Mouse (Mus musculus) liver, postnatal 0 days (tissue): ENCODE measurements at regions not wholly inside any gene's neighbourhood (a gene's known extent, or its start where the extent isn't known, plus 50 kb on each side); places are given as distances from the start of the nearest gene placed in this dataset.

Experiments
- CTCF ChIP-seq: sonication (generic); IDR thresholded peaks from 2 replicates; pipeline ENCODE4 v1.5.1; 2016; ENCODE audit warnings: antibody characterized with exemption, low read depth
- EP300 ChIP-seq: IDR thresholded peaks from 2 replicates; pipeline ENCODE4 v1.6.1; 2016; ENCODE audit warnings: antibody characterized with exemption, low read depth, mild to moderate bottlenecking

DNA sequence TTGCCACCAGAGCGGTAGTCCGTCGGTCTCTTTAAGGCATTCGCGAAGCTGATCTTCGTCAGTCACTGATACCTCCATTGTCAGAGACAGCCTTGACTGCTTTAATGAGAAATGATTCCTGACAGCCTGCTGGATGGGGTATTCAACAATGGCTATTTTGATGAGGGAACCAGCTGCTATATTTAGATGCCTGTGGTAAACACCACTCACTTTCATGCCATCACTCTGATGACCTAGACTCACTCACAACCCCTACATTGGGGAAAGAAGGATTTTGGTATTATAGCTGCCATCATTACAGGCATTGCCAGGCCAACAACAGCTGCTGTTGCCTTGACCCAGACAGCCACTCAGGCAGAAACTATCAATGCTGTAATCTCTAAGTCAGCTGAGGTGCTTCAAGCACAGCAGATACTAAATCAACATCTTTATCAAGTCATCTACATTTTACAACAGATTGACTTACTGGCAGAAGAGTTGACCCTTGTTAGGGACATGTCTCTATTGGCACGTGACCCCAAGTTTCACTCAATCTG lies 57.7 kb upstream of the Amn1 start:
- TF ChIP-seq CTCF: no peak
- no peak for TF ChIP-seq EP300
